Mouse (Mus musculus) liver, embryonic 11.5 days (tissue): Measurements from ENCODE around the gene Bhlhe40. TPM values are rescaled to one million over a fixed set of nuclear protein-coding genes. Genes with fewer than 3 reads are reported as not detected.

Experiments used
- ATAC-seq: fragments of 200-750 bp; cut with Nextera tagmentation; replicated peaks from 2 replicates; pipeline ENCODE4 v1.8.0; 2017; ENCODE audit warnings: moderate number of reproducible peaks, mild to moderate bottlenecking, moderate TSS enrichment, moderate library complexity; ENCODE audit not compliant: low FRiP score
- DNase-seq: peaks from one replicate; pipeline ENCODE4 v3.0.0-alpha.2; 2017; ENCODE audit warnings: low spot score
- H3K27ac ChIP-seq: fragments of 300-500 bp; sonication (generic); 2 replicates; pipeline ENCODE4 v1.5.1; 2014; ENCODE audit warnings: mild to moderate bottlenecking, low read depth, low read length, control low read depth
- H3K27me3 ChIP-seq: fragments of 300-500 bp; sonication (generic); replicated peaks from 2 replicates; pipeline ENCODE4 v1.6.1; 2014; ENCODE audit warnings: low read length, mixed read lengths; ENCODE audit not compliant: control insufficient read depth, insufficient read depth
- H3K36me3 ChIP-seq: fragments of 300-500 bp; sonication (generic); 2 replicates; pipeline ENCODE4 v1.6.1; 2014; ENCODE audit warnings: mild to moderate bottlenecking, low read length, moderate library complexity, mixed read lengths; ENCODE audit not compliant: control insufficient read depth, insufficient read depth
- H3K4me1 ChIP-seq: fragments of 300-500 bp; sonication (generic); replicated peaks from 2 replicates; pipeline ENCODE4 v1.6.1; 2014; ENCODE audit warnings: low read length, mixed read lengths; ENCODE audit not compliant: control insufficient read depth, insufficient read depth
- H3K4me2 ChIP-seq: fragments of 300-500 bp; sonication (generic); 2 replicates; pipeline ENCODE4 v1.6.1; 2014; ENCODE audit warnings: mild to moderate bottlenecking, control low read depth, moderate library complexity
- H3K4me3 ChIP-seq: fragments of 300-500 bp; sonication (generic); 2 replicates; pipeline ENCODE4 v1.5.1; 2014; ENCODE audit warnings: low read depth, low read length, control low read depth
- H3K9ac ChIP-seq: fragments of 300-500 bp; sonication (generic); 2 replicates; pipeline ENCODE4 v1.6.1; 2014; ENCODE audit warnings: low read depth, low read length, control low read depth
- H3K9me3 ChIP-seq: fragments of 300-500 bp; sonication (generic); 2 replicates; pipeline ENCODE4 v1.6.1; 2016; ENCODE audit warnings: low read length, inconsistent platforms, mixed read lengths; ENCODE audit not compliant: control insufficient read depth
- WGBS: fragments of 180-500 bp; shearing (Covaris S2); extraction: QIAGEN DNeasy Blood & Tissue Kit; methylation state at CpG from one replicate; pipeline ENCODE4 v1.1.7; 2014; 5-methylcytosine and 5-hydroxymethylcytosine counted together
- polyA plus RNA-seq: library from polyadenylated mRNA; unstranded; fragments of >200 nt; fragmentation: Nextera tagmentation; extraction: Ambion mirVana; gene quantifications from 2 replicates; pipeline ENCODE4 v1.2.1, GENCODE M21; 2014

The Bhlhe40 gene
- polyA plus RNA-seq, 1 experiment from 2014 or later, result 8.9 TPM

GRCm38 (mm10) chr6:108666648-108667488 lies 6.4 kb downstream of the Bhlhe40 start:
- no peak for DNase-seq
- Histone ChIP-seq H3K4me3 (no peak overlapping the region), H3K9me3 (no peaks in the 10 kb centered on the region), H3K27ac (no peak overlapping the region), H3K36me3 (peaks cover 3% of the 10 kb centered on the region; the same call in 1 of the 2 replicates), H3K4me1 (peaks cover 11% of the 10 kb centered on the region), H3K27me3 (peaks cover 13% of the 10 kb centered on the region), H3K4me2 (no peak overlapping the region), H3K9ac (no peak overlapping the region)
- no peak for ATAC-seq
- 87% methylated on average over 12 of the region's 12 CpGs for WGBS

DNA sequence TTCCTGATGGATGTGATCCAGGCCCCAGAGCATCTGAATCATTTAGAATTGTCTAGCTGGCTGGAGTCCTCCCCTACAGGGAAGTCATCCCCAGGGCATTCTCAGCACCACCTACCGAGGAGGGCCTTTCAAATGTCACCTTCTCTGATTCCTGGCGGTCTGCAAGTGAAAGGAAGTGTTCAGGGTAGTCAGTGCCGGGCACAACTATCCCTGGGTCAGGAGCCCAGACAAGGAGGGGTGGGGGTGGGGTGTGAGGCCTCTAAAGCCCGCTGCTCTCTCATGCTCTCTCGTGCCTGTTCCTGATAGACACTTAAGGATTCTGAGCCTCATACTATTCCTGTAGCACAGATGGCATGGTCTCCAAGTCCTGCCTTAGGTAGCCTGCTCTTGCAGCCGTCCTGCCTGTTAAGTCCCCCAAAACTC lies 7.2 kb downstream of the Bhlhe40 start:
- Histone ChIP-seq H3K9me3 (no peaks in the 10 kb centered on the region), H3K4me3 (no peak overlapping the region), H3K9ac (no peak overlapping the region), H3K4me1 (peaks cover 11% of the 10 kb centered on the region), H3K27me3 (peaks cover 7% of the 10 kb centered on the region; the same call in 1 of the 2 replicates), H3K4me2 (peak overlapping the region; percentile 70; the same call in 1 of the 2 replicates), H3K27ac (no peak overlapping the region), H3K36me3 (peaks cover 3% of the 10 kb centered on the region; the same call in 1 of the 2 replicates)
- ATAC-seq, result peak; percentile 39; the same call in 1 of the 2 replicates
- no peak for DNase-seq
- WGBS, result 20% methylated on average over 6 of the region's 6 CpGs

DNA sequence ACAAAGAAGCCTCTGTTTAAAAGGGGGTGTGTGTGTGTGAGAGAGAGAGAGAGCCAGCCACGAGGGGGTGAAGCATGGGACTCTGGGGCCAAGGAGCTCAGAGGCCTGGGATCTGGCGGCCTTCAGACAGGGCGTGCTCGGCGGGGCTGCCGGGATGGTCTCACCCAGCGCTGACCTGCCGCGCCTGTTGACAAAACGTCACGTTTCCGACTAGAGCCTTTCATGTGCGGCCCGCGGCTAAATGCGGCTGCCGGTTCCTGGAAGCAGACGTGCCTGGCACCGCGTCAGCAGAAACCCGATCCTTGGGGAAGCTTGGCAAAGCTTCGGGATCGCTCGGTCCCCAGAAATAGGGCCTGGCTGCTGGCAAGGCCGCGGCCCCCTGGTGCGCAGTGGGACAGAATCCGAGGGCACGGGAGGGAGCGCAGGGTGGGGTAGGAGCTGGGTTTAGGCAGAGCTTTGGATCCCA lies 7.9 kb downstream of the Bhlhe40 start:
- DNase-seq (peak; percentile 74), ATAC-seq (peak; percentile 76)
- Histone ChIP-seq H3K4me1 (peaks cover 11% of the 10 kb centered on the region), H3K4me3 (peak overlapping the region; percentile 30), H3K9ac (peak overlapping the region; percentile 53), H3K27ac (peak overlapping the region; percentile 38; the same call in 1 of the 2 replicates), H3K4me2 (peak overlapping the region; percentile 70), H3K36me3 (peaks cover 3% of the 10 kb centered on the region; the same call in 1 of the 2 replicates), H3K27me3 (peaks cover 3% of the 10 kb centered on the region; the same call in 1 of the 2 replicates), H3K9me3 (no peaks in the 10 kb centered on the region)
- 3% methylated on average over 30 of the region's 30 CpGs for WGBS

- DNase-seq (no peak), ATAC-seq (no peak)
- Histone ChIP-seq H3K9ac (no peak overlapping the region), H3K27me3 (peaks cover 3% of the 10 kb centered on the region; the same call in 1 of the 2 replicates), H3K4me2 (no peak overlapping the region), H3K4me3 (no peak overlapping the region), H3K36me3 (peaks cover 3% of the 10 kb centered on the region; the same call in 1 of the 2 replicates), H3K4me1 (peaks cover 11% of the 10 kb centered on the region), H3K27ac (no peak overlapping the region), H3K9me3 (no peaks in the 10 kb centered on the region)
- 73% methylated on average over 3 of the region's 3 CpGs for WGBS
These were observed 9.8 kb downstream of the Bhlhe40 start for GRCm38 (mm10) chr6:108670276-108670675.

DNA sequence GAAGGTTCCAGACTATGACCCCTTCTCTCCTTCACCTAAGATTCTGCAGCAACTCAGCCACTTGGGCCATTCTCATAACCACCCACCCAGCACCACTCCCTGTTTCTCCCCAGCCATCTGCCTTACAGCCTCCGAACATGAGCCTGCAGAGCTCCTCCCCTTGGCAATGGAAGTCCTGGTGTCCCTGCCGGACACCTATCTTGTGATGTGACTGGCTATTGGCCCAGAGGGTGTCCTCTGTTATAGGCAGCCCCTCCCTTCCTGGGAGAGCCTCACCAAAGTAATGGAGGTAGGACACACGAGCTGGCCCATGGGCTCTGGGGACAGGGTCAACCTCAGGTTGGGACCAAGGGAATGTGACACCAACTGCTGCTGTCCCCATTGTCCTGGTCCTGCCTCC lies 10.4 kb downstream of the Bhlhe40 start:
- peaks cover 11% of the 10 kb centered on the region for H3K4me1 ChIP-seq
- ATAC-seq (no peak), DNase-seq (no peak)
- WGBS, result 65% methylated on average over 3 of the region's 3 CpGs
- H3K9me3 ChIP-seq, result no peaks in the 10 kb centered on the region
- peaks cover 3% of the 10 kb centered on the region; the same call in 1 of the 2 replicates for H3K27me3 ChIP-seq
- no peaks in the 10 kb centered on the region for H3K36me3 ChIP-seq
- no peak overlapping the region for H3K9ac ChIP-seq
- H3K4me2 ChIP-seq, result no peak overlapping the region
- no peak overlapping the region for H3K27ac ChIP-seq
- no peak overlapping the region for H3K4me3 ChIP-seq

DNA sequence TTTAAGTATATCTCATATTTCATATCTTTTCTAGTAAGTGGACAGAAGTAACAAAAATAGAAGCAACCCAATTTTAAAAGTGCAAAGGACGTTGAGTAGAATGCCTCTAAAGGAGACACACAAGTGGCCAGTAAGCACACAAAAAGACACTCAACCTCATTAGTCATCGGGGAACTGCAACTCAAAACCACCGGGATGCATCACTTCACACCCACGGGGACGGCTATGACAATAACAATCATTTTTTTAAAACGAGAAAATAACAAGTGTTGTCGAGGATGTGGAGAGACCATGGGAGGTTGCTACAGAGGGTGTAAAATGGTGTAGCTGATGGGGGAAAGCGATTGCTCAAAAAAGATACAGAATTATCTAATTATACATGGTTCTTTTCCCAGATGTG lies 11.7 kb downstream of the Bhlhe40 start:
- Histone ChIP-seq H3K4me1 (peaks cover 11% of the 10 kb centered on the region), H3K9ac (no peak overlapping the region), H3K27me3 (peaks cover 3% of the 10 kb centered on the region; the same call in 1 of the 2 replicates), H3K36me3 (no peaks in the 10 kb centered on the region), H3K4me3 (no peak overlapping the region), H3K27ac (no peak overlapping the region), H3K4me2 (no peak overlapping the region), H3K9me3 (no peaks in the 10 kb centered on the region)
- 80% methylated on average over 8 of the region's 8 CpGs for WGBS
- ATAC-seq (no peak), DNase-seq (no peak)

GRCm38 (mm10) chr6:108674221-108674620 lies 13.8 kb downstream of the Bhlhe40 start:
- Histone ChIP-seq H3K4me3 (no peak overlapping the region), H3K9me3 (no peaks in the 10 kb centered on the region), H3K4me1 (peaks cover 3% of the 10 kb centered on the region; the same call in 1 of the 2 replicates), H3K27me3 (no peaks in the 10 kb centered on the region), H3K27ac (no peak overlapping the region), H3K36me3 (no peaks in the 10 kb centered on the region), H3K4me2 (no peak overlapping the region), H3K9ac (no peak overlapping the region)
- no peak for ATAC-seq
- no peak for DNase-seq
- 81% methylated on average over 2 of the region's 2 CpGs for WGBS

- Histone ChIP-seq H3K4me3 (no peak overlapping the region), H3K27ac (no peak overlapping the region), H3K36me3 (no peaks in the 10 kb centered on the region), H3K9me3 (no peaks in the 10 kb centered on the region), H3K9ac (no peak overlapping the region), H3K4me1 (peaks cover 3% of the 10 kb centered on the region; the same call in 1 of the 2 replicates), H3K27me3 (no peaks in the 10 kb centered on the region), H3K4me2 (no peak overlapping the region)
- ATAC-seq (peak; percentile 74), DNase-seq (no peak)
- WGBS, result 65% methylated on average over 9 of the region's 9 CpGs
These were observed 16.4 kb downstream of the Bhlhe40 start for GRCm38 (mm10) chr6:108676783-108677340.
